Mouse (Mus musculus): ENCODE results near the gene Prss35.

- TF ChIP-seq CTCF (IDR thresholded peaks at IDR 0.05; ENCODE audit: low read depth, low read length) (no peak), GATA2 (IDR thresholded peaks at IDR 0.05; ENCODE audit: borderline replicate concordance, low read depth, low read length) (no peak), TAL1 (conservative IDR thresholded peaks at IDR 0.05; ENCODE audit: low read depth, low read length) (no peak), POLR2AphosphoS5 (IDR thresholded peaks at IDR 0.05; ENCODE audit: insufficient replicate concordance, low read depth, low read length) (no peak), GATA1 (IDR thresholded peaks at IDR 0.05; ENCODE audit: borderline replicate concordance, low read length) (no peak)
These were observed 34.8 kb downstream of the Prss35 start for GRCm38 (mm10) chr9:86778212-86778611.
